Mouse (Mus musculus) liver, embryonic 16.5 days (tissue): ENCODE measurements at regions not wholly inside any gene's neighbourhood (a gene's known extent, or its start where the extent isn't known, plus 50 kb on each side); places are given as distances from the start of the nearest gene placed in this dataset.

Experiments used
- ATAC-seq: fragments of 200-750 bp; cut with Nextera tagmentation; 2 replicates; pipeline ENCODE4 v1.8.0; 2017; ENCODE audit warnings: low read depth, mild to moderate bottlenecking, moderate number of reproducible peaks, moderate library complexity
- H3K27ac ChIP-seq: fragments of 300-500 bp; sonication (generic); 2 replicates; pipeline ENCODE4 v1.5.1; 2014; ENCODE audit warnings: mild to moderate bottlenecking, low read length
- H3K27me3 ChIP-seq: fragments of 300-500 bp; sonication (generic); 2 replicates; pipeline ENCODE4 v1.6.1; 2014; ENCODE audit warnings: low read depth, low read length, mixed read lengths; ENCODE audit not compliant: control insufficient read depth, insufficient read depth
- H3K36me3 ChIP-seq: fragments of 300-500 bp; sonication (generic); 2 replicates; pipeline ENCODE4 v1.6.1; 2014; ENCODE audit warnings: mild to moderate bottlenecking; ENCODE audit not compliant: control insufficient read depth, insufficient read depth
- H3K4me1 ChIP-seq: fragments of 300-500 bp; sonication (generic); 2 replicates; pipeline ENCODE4 v1.6.1; 2014; ENCODE audit warnings: low read depth, low read length, mixed read lengths; ENCODE audit not compliant: control insufficient read depth
- H3K4me2 ChIP-seq: fragments of 300-500 bp; sonication (generic); 2 replicates; pipeline ENCODE4 v1.6.1; 2014; ENCODE audit warnings: low read depth, low read length, mixed read lengths
- H3K4me3 ChIP-seq: fragments of 300-500 bp; sonication (generic); 2 replicates; pipeline ENCODE4 v1.5.1; 2014; ENCODE audit warnings: low read depth, mild to moderate bottlenecking, low read length
- H3K9ac ChIP-seq: fragments of 300-500 bp; sonication (generic); 2 replicates; pipeline ENCODE4 v1.6.1; 2014; ENCODE audit warnings: low read depth, low read length
- H3K9me3 ChIP-seq: fragments of 300-500 bp; sonication (generic); replicated peaks from 2 replicates; pipeline ENCODE4 v1.6.1; 2016; ENCODE audit warnings: low read length; ENCODE audit not compliant: control insufficient read depth
- WGBS: fragments of 180-500 bp; shearing (Covaris S2); extraction: QIAGEN DNeasy Blood & Tissue Kit; methylation state at CpG from one replicate; pipeline ENCODE4 v1.1.7; 2014; ENCODE audit not compliant: insufficient replicate concordance; 5-methylcytosine and 5-hydroxymethylcytosine counted together

- Histone ChIP-seq H3K4me3 (no peak overlapping the region), H3K27me3 (no peaks in the 10 kb centered on the region), H3K4me1 (no peaks in the 10 kb centered on the region), H3K4me2 (no peak overlapping the region), H3K36me3 (no peaks in the 10 kb centered on the region), H3K9me3 (no peaks in the 10 kb centered on the region; the same call in 1 of the 2 replicates), H3K27ac (no peak overlapping the region), H3K9ac (no peak overlapping the region)
- no peak for ATAC-seq
- 44% methylated on average over 15 of the region's 15 CpGs for WGBS
These were observed 171.2 kb upstream of the Habp2 start for GRCm38 (mm10) chr19:56115552-56116284.

GRCm38 (mm10) chr19:56116285-56116680 lies 170.7 kb upstream of the Habp2 start:
- no peaks in the 10 kb centered on the region; the same call in 1 of the 2 replicates for H3K9me3 ChIP-seq
- no peak overlapping the region for H3K9ac ChIP-seq
- no peaks in the 10 kb centered on the region for H3K36me3 ChIP-seq
- ATAC-seq = no peak
- H3K4me2 ChIP-seq = no peak overlapping the region
- WGBS = 73% methylated on average over 7 of the region's 7 CpGs
- no peak overlapping the region for H3K4me3 ChIP-seq
- H3K27me3 ChIP-seq = no peaks in the 10 kb centered on the region
- H3K4me1 ChIP-seq = no peaks in the 10 kb centered on the region
- H3K27ac ChIP-seq = no peak overlapping the region

- H3K4me1 ChIP-seq = no peaks in the 10 kb centered on the region
- no peaks in the 10 kb centered on the region for H3K36me3 ChIP-seq
- no peak overlapping the region for H3K9ac ChIP-seq
- H3K4me2 ChIP-seq = no peak overlapping the region
- no peak for ATAC-seq
- no peaks in the 10 kb centered on the region; the same call in 1 of the 2 replicates for H3K9me3 ChIP-seq
- no peak overlapping the region for H3K4me3 ChIP-seq
- H3K27me3 ChIP-seq = no peaks in the 10 kb centered on the region
- H3K27ac ChIP-seq = no peak overlapping the region
- WGBS = 65% methylated on average over 7 of the region's 7 CpGs
These were observed 166.2 kb upstream of the Habp2 start for GRCm38 (mm10) chr19:56120723-56121122.

GRCm38 (mm10) chr19:56122186-56122585 lies 164.8 kb upstream of the Habp2 start:
- Histone ChIP-seq H3K4me1 (no peaks in the 10 kb centered on the region), H3K4me2 (no peak overlapping the region), H3K9me3 (no peaks in the 10 kb centered on the region; the same call in 1 of the 2 replicates), H3K9ac (no peak overlapping the region), H3K27ac (no peak overlapping the region), H3K36me3 (no peaks in the 10 kb centered on the region), H3K27me3 (no peaks in the 10 kb centered on the region), H3K4me3 (no peak overlapping the region)
- no peak for ATAC-seq
- WGBS = 68% methylated on average over 5 of the region's 5 CpGs

DNA sequence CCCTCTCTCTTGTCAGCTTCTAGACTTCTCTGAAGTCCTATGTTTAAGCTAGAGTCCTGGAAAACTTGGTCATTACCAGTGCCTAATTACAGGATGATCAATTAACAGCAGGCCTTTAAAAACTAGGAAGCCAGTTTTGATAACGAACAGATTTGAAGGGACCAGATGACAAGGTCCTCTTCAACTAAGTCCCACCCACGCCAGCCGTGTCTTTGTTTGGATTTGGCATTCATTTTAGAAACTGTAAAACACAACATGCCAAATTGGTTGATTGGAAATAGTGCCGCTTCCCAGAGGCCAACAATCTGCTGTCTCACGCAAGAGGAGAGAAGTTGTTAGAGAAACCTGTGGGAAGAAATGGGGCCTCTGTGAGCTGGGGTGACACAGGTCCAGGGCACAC lies 155.4 kb upstream of the Habp2 start:
- no peak for ATAC-seq
- Histone ChIP-seq H3K9ac (no peak overlapping the region), H3K4me1 (no peaks in the 10 kb centered on the region), H3K27ac (no peak overlapping the region), H3K4me3 (no peak overlapping the region), H3K27me3 (no peaks in the 10 kb centered on the region; the same call in 1 of the 2 replicates), H3K4me2 (no peak overlapping the region), H3K36me3 (no peaks in the 10 kb centered on the region), H3K9me3 (no peaks in the 10 kb centered on the region)
- 61% methylated on average over 5 of the region's 5 CpGs for WGBS

- ATAC-seq = no peak
- Histone ChIP-seq H3K4me2 (no peak overlapping the region), H3K9me3 (no peaks in the 10 kb centered on the region), H3K4me1 (no peaks in the 10 kb centered on the region), H3K4me3 (no peak overlapping the region), H3K36me3 (no peaks in the 10 kb centered on the region), H3K27ac (no peak overlapping the region), H3K9ac (no peak overlapping the region), H3K27me3 (no peaks in the 10 kb centered on the region; the same call in 1 of the 2 replicates)
- WGBS = 26% methylated on average over 7 of the region's 7 CpGs
These were observed 153.9 kb upstream of the Habp2 start for GRCm38 (mm10) chr19:56132911-56133562.

- ATAC-seq = no peak
- Histone ChIP-seq H3K27ac (no peak overlapping the region), H3K27me3 (no peaks in the 10 kb centered on the region; the same call in 1 of the 2 replicates), H3K4me1 (no peaks in the 10 kb centered on the region), H3K9me3 (no peaks in the 10 kb centered on the region), H3K4me3 (no peak overlapping the region), H3K4me2 (no peak overlapping the region), H3K9ac (no peak overlapping the region), H3K36me3 (no peaks in the 10 kb centered on the region)
- 24% methylated on average over 5 of the region's 5 CpGs for WGBS
These were observed 153.4 kb upstream of the Habp2 start for GRCm38 (mm10) chr19:56133565-56133964.

- H3K4me1 ChIP-seq = no peaks in the 10 kb centered on the region
- 17% methylated on average over 17 of the region's 17 CpGs for WGBS
- H3K9me3 ChIP-seq = no peaks in the 10 kb centered on the region
- ATAC-seq = no peak
- H3K4me3 ChIP-seq = no peak overlapping the region
- no peak overlapping the region for H3K4me2 ChIP-seq
- no peak overlapping the region for H3K27ac ChIP-seq
- no peak overlapping the region for H3K9ac ChIP-seq
- H3K36me3 ChIP-seq = no peaks in the 10 kb centered on the region
- no peaks in the 10 kb centered on the region; the same call in 1 of the 2 replicates for H3K27me3 ChIP-seq
These were observed 152.7 kb upstream of the Habp2 start for GRCm38 (mm10) chr19:56134081-56134818.
